Mouse (Mus musculus) embryonic facial prominence, embryonic 10.5 days (tissue): ENCODE measurements around the gene Zfp3. TPM values are rescaled to one million over a fixed set of nuclear protein-coding genes. Genes with fewer than 3 reads are reported as not detected.

ENCODE experiments used
- DNase-seq: peaks from one replicate; pipeline ENCODE4 v3.0.0-alpha.2; 2017; ENCODE audit warnings: low spot score
- H3K27ac ChIP-seq: fragments of 300-500 bp; sonication (generic); replicated peaks from 2 replicates; pipeline ENCODE4 v1.5.1; 2016; ENCODE audit warnings: mild to moderate bottlenecking
- H3K27me3 ChIP-seq: fragments of 300-500 bp; sonication (generic); replicated peaks from 2 replicates; pipeline ENCODE4 v1.6.1; 2016; ENCODE audit warnings: low read depth, mild to moderate bottlenecking; ENCODE audit not compliant: poor library complexity, severe bottlenecking
- H3K36me3 ChIP-seq: fragments of 300-500 bp; sonication (generic); replicated peaks from 2 replicates; pipeline ENCODE4 v1.6.1; 2016; ENCODE audit warnings: mild to moderate bottlenecking, moderate library complexity
- H3K4me1 ChIP-seq: fragments of 300-500 bp; sonication (generic); 2 replicates; pipeline ENCODE4 v1.6.1; 2016
- H3K4me3 ChIP-seq: fragments of 300-500 bp; sonication (generic); 2 replicates; pipeline ENCODE4 v1.5.1; 2016; ENCODE audit warnings: mild to moderate bottlenecking, moderate library complexity
- H3K9me3 ChIP-seq: fragments of 300-500 bp; sonication (generic); 2 replicates; pipeline ENCODE4 v1.6.1; 2016; ENCODE audit warnings: mild to moderate bottlenecking
- WGBS: fragments of 180-500 bp; shearing (Covaris S2); methylation state at CpG from one replicate; pipeline ENCODE4 v1.1.7; 2016; 5-methylcytosine and 5-hydroxymethylcytosine counted together
- microRNA-seq: library from miRNA; unstranded; fragments of <30 nt; microRNA quantifications from one replicate; pipeline ENCODE4, GENCODE M21; 2017
- polyA plus RNA-seq: library from polyadenylated mRNA; unstranded; fragments of >200 nt; fragmentation: Nextera tagmentation; extraction: Ambion mirVana; gene quantifications from 2 replicates; pipeline ENCODE4 v1.2.1, GENCODE M21; 2016

The Zfp3 gene
- polyA plus RNA-seq, 1 experiment from 2014 or later, result 5.7 TPM

- Histone ChIP-seq H3K4me1 (no peaks in the 10 kb centered on the region), H3K9me3 (no peaks in the 10 kb centered on the region), H3K27me3 (no peaks in the 10 kb centered on the region), H3K27ac (no peak overlapping the region), H3K36me3 (no peaks in the 10 kb centered on the region), H3K4me3 (no peak overlapping the region)
- DNase-seq, result peak; percentile 58
- WGBS, result 33% methylated on average over 6 of the region's 6 CpGs
Measured at GRCm38 (mm10) chr11:70815498-70816078, 51.6 kb downstream of the Zfp3 start.

DNA sequence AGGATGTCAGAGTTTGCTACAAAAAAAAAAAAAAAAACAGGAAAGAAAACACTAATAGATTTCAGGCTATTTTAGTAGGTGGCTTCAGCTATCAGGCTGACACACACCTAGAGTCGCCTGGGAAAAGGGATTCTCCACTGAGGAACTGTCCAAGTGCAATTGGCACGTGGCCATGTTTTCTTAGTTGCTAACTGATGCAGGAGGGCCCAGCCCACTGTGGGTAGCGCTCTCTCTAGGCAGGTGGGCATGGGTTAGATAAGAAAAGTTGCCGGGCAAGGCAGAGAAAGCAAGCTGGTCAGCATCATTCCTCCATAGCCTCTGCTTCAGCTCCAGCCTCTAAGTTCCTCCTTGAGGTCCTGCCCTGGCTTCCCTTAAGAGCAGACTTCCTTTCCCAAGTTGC is 52.8 kb downstream of the Zfp3 start:
- no peak for DNase-seq
- H3K27me3 ChIP-seq, result no peaks in the 10 kb centered on the region
- no peaks in the 10 kb centered on the region for H3K36me3 ChIP-seq
- WGBS, result 79% methylated on average over 4 of the region's 4 CpGs
- H3K4me3 ChIP-seq, result no peak overlapping the region
- peaks cover 2% of the 10 kb centered on the region for H3K4me1 ChIP-seq
- no peaks in the 10 kb centered on the region for H3K9me3 ChIP-seq
- H3K27ac ChIP-seq, result no peak overlapping the region

DNA sequence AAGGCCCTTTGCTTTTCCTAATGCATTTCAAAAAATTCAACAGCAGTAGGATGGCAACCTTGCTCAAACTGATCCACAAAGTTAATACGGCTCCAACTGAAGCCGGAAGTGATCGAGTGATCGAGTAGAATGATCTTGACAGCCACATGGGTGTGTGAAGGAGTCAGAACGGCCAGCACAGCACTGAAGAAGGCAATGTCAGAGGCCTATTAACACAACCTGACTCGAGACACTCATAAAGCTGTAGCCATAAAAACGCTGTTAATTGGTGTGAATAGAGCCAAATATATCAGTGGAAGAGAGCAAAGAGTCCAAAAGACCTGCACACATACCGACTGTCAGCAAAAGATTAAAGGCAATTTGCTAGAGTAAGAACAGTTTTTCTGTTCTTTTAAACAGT is 56.1 kb downstream of the Zfp3 start:
- Histone ChIP-seq H3K9me3 (no peaks in the 10 kb centered on the region), H3K4me1 (peaks cover 10% of the 10 kb centered on the region), H3K36me3 (no peaks in the 10 kb centered on the region), H3K27ac (no peak overlapping the region), H3K27me3 (no peaks in the 10 kb centered on the region), H3K4me3 (no peak overlapping the region)
- DNase-seq, result no peak
- WGBS, result 85% methylated on average over 8 of the region's 8 CpGs

- Histone ChIP-seq H3K27ac (no peak overlapping the region), H3K36me3 (no peaks in the 10 kb centered on the region), H3K27me3 (no peaks in the 10 kb centered on the region), H3K9me3 (no peaks in the 10 kb centered on the region), H3K4me3 (no peak overlapping the region), H3K4me1 (peaks cover 10% of the 10 kb centered on the region)
- DNase-seq, result peak; percentile 13
- 51% methylated on average over 17 of the region's 17 CpGs for WGBS
Measured at GRCm38 (mm10) chr11:70821728-70822591, 58.0 kb downstream of the Zfp3 start.

Small RNA genes lying within 50 kb of the gene (microRNA-seq; reads per million reads assigned to microRNA genes)
- not detected for gene Gm22760

Other genes with a start within 250 kb of the Zfp3 start
- gene Vmo1, start 249.6 kb upstream of the Zfp3 start, polyA plus RNA-seq, result not detected in 2 replicates
- gene Gltpd2, start 245.0 kb upstream of the Zfp3 start, polyA plus RNA-seq, result 0.43 and 0.44 TPM in 2 replicates
- gene Psmb6, start 238.8 kb upstream of the Zfp3 start, polyA plus RNA-seq, result 1,123 and 1,132 TPM in 2 replicates
- not detected in 2 replicates for gene Gm40193, start 231.3 kb upstream of the Zfp3 start, polyA plus RNA-seq
- gene Pld2, start 224.1 kb upstream of the Zfp3 start, polyA plus RNA-seq, result 3.2 and 3.7 TPM in 2 replicates
- gene Mink1, start 201.3 kb upstream of the Zfp3 start, polyA plus RNA-seq, result 14.6 and 15.2 TPM in 2 replicates
- not detected in 2 replicates for gene 4930544D05Rik, start 148.4 kb upstream of the Zfp3 start, polyA plus RNA-seq
- gene Chrne, start 145.0 kb upstream of the Zfp3 start, polyA plus RNA-seq, result not detected in 2 replicates
- 0.26 and 0.76 TPM in 2 replicates for gene Gp1ba, start 125.1 kb upstream of the Zfp3 start, polyA plus RNA-seq
- 89.7 and 91.9 TPM in 2 replicates for gene Rnf167, start 117.0 kb upstream of the Zfp3 start, polyA plus RNA-seq
- gene Slc25a11, start 116.7 kb upstream of the Zfp3 start, polyA plus RNA-seq, result 135 and 137 TPM in 2 replicates
- 2,153 and 2,165 TPM in 2 replicates for gene Pfn1, start 109.6 kb upstream of the Zfp3 start, polyA plus RNA-seq
- 72.9 and 88.4 TPM in 2 replicates for gene Eno3, start 107.0 kb upstream of the Zfp3 start, polyA plus RNA-seq
- 181 and 185 TPM in 2 replicates for gene Spag7, start 94.8 kb upstream of the Zfp3 start, polyA plus RNA-seq
- 10.5 and 10.9 TPM in 2 replicates for gene Camta2, start 76.1 kb upstream of the Zfp3 start, polyA plus RNA-seq
- 0.69 and 0.99 TPM in 2 replicates for gene Inca1, start 64.1 kb upstream of the Zfp3 start, polyA plus RNA-seq
- gene Kif1c, start 63.7 kb upstream of the Zfp3 start, polyA plus RNA-seq, result 1.6 and 2.0 TPM in 2 replicates
- gene Scimp, start 48.4 kb downstream of the Zfp3 start, polyA plus RNA-seq, result not detected in 2 replicates
- 36.5 and 39.6 TPM in 2 replicates for gene Rabep1, start 80.6 kb downstream of the Zfp3 start, polyA plus RNA-seq
- 146 and 151 TPM in 2 replicates for gene Nup88, start 205.8 kb downstream of the Zfp3 start, polyA plus RNA-seq
- 77.0 and 82.4 TPM in 2 replicates for gene Rpain, start 206.0 kb downstream of the Zfp3 start, polyA plus RNA-seq
- gene C1qbp, start 218.8 kb downstream of the Zfp3 start, polyA plus RNA-seq, result 346 and 351 TPM in 2 replicates
- gene Dhx33, start 240.2 kb downstream of the Zfp3 start, polyA plus RNA-seq, result 30.4 and 32.4 TPM in 2 replicates